Comparison of ENCODE assay signal across 9 mouse cellular contexts in genomic region chr11:98707401-98708281, GRCm38 (mm10). TPM values are rescaled to one million over a fixed set of nuclear protein-coding genes. Genes with fewer than 3 reads are reported as not detected.
A peak's percentile ranks its signal among the peaks of the same experiment; 100 is the strongest.
DNase-seq lines count a peak whose midpoint lies in the region; ATAC-seq and TF ChIP-seq lines count a peak whose summit lies in the region.
"Had no signal": no experiment of that assay in that cellular context is flagged by ENCODE, and none has a peak within 500 bp of the region (broad histone marks: within the 10 kb centered on the region; RNA-seq: fewer than 3 reads in every experiment).

No protein-coding gene starts in this region.

- intact Hi-C loops in heart, adult 2 months (cut with DNase I), result no loop called here
- intact Hi-C loops in left cerebral cortex, postnatal 14 days (cut with DNase I), result no loop called here

- H3K79me2 ChIP-seq in heart, adult 2 months (replicated peaks; ENCODE audit: control insufficient read depth, insufficient read depth, low read length), result no peaks in the 10 kb centered on the region

- H3K27ac ChIP-seq in heart, adult 2 months, result peak overlapping the region; percentile 57
- peak overlapping the region; percentile 77 for H3K27ac ChIP-seq in embryonic facial prominence, embryonic 14.5 days (replicated peaks; ENCODE audit: low read depth, low read length)

- no peak for TF ChIP-seq POLR2A in heart, adult 2 months (IDR thresholded peaks at IDR 0.05; ENCODE audit: insufficient read depth, low read depth, low read length)

- H3K36me3 ChIP-seq in heart, adult 2 months (ENCODE audit: control insufficient read depth, insufficient read depth, low read length), result peaks cover 2% of the 10 kb centered on the region; the same call in 1 of the 2 replicates
- H3K36me3 ChIP-seq in embryonic facial prominence, embryonic 14.5 days (ENCODE audit: control insufficient read depth, insufficient read depth, low read length), result peaks cover 60% of the 10 kb centered on the region

- no peak for TF ChIP-seq CTCF in heart, adult 2 months (IDR thresholded peaks at IDR 0.05)

- H3K4me2 ChIP-seq in embryonic facial prominence, embryonic 14.5 days (ENCODE audit: low read depth, low read length), result 0 out of 2 replicates have a peak overlapping the region, but pooled peaks have one; percentile 8

- peaks cover 25% of the 10 kb centered on the region for H3K4me1 ChIP-seq in heart, adult 2 months (ENCODE audit: control insufficient read depth, insufficient read depth, low read length)
- H3K4me1 ChIP-seq in embryonic facial prominence, embryonic 14.5 days (ENCODE audit: control insufficient read depth, insufficient read depth, low read length), result peaks cover 18% of the 10 kb centered on the region

- no peaks in the 10 kb centered on the region for H3K9me3 ChIP-seq in embryonic facial prominence, embryonic 14.5 days (ENCODE audit: control insufficient read depth, low read length)

- H3K9ac ChIP-seq in heart, adult 2 months (ENCODE audit: low read depth, low read length), result no peak overlapping the region
- no peak overlapping the region for H3K9ac ChIP-seq in embryonic facial prominence, embryonic 14.5 days (ENCODE audit: low read depth, low read length)

- 66% methylated on average over 22 of the region's 22 CpGs for WGBS in heart, adult 2 months
- 59% methylated on average over 22 of the region's 22 CpGs for WGBS in embryonic facial prominence, embryonic 14.5 days

- TF ChIP-seq EP300 in heart, adult 2 months (IDR thresholded peaks at IDR 0.05; ENCODE audit: insufficient read depth, low read depth, low read length), result no peak

- DNase-seq in heart, adult 2 months, result peak; percentile 53 to 65
- DNase-seq in heart, adult 8-10 months (ENCODE audit: low spot score), result no peak
- peak; percentile 88 for DNase-seq in embryonic facial prominence, embryonic 14.5 days (ENCODE audit: low spot score)
- peak; percentile 67 for DNase-seq in kidney, adult 9 months
- peak; percentile 75 for DNase-seq in lung, postnatal 14 days
- DNase-seq in thymus, postnatal 36 days, result no peak
- no peak for DNase-seq in left cerebral cortex, postnatal 14 days (ENCODE audit: low spot score in 2 of 2)
- no peak for DNase-seq in right cerebral cortex, postnatal 14 days

- H3K27me3 ChIP-seq in heart, adult 2 months (ENCODE audit: control insufficient read depth, insufficient read depth, low read length), result no peaks in the 10 kb centered on the region
- no peaks in the 10 kb centered on the region for H3K27me3 ChIP-seq in embryonic facial prominence, embryonic 14.5 days (replicated peaks; ENCODE audit: control insufficient read depth, insufficient read depth, low read length)

- H3K4me3 ChIP-seq in heart, adult 2 months, result no peak overlapping the region
- no peak overlapping the region for H3K4me3 ChIP-seq in embryonic facial prominence, embryonic 14.5 days (ENCODE audit: low read depth, low read length)

- ATAC-seq in embryonic facial prominence, embryonic 14.5 days (ENCODE audit: low read depth), result peak; percentile 70

RNA-seq across cellular contexts. Expression of gene Csf3, which starts 6.6 kb away (rescaled TPM):
- not detected for total RNA-seq in heart, adult 2 months (2021)
- polyA plus RNA-seq in heart, adult 2 months (2012; rRNA removed), result not detected in 2 replicates
- total RNA-seq in heart, adult 8-10 months (2022), result not detected
- polyA plus RNA-seq in embryonic facial prominence, embryonic 14.5 days (2014; fragmentation: Nextera tagmentation; extraction: Ambion mirVana), result not detected in 2 replicates
- total RNA-seq in left cerebral cortex, postnatal 14 days (2021), result not detected
- total RNA-seq: liver, adult 2 months had no signal

RNA-seq across cellular contexts. Expression of gene Med24, which starts 21.6 kb away (rescaled TPM):
- total RNA-seq in heart, adult 2 months (2021), result 10 to 100 TPM; 41.6 to 48.1 TPM
- polyA plus RNA-seq in heart, adult 2 months (2012; rRNA removed), result 54.5 and 65.2 TPM in 2 replicates
- total RNA-seq in heart, adult 8-10 months (2022), result 10 to 100 TPM; 44.4 to 49.9 (median 46.8) TPM
- polyA plus RNA-seq in embryonic facial prominence, embryonic 14.5 days (2014; fragmentation: Nextera tagmentation; extraction: Ambion mirVana), result 40.7 and 49.0 TPM in 2 replicates
- total RNA-seq in left cerebral cortex, postnatal 14 days (2021), result 100 to 1,000 TPM in 1 of 2 experiments, 10 to 100 TPM in 1; 96.3 to 114 TPM

RNA-seq across cellular contexts. Expression of gene Psmd3, which starts 25.3 kb away (rescaled TPM):
- total RNA-seq in heart, adult 2 months (2021), result 100 to 1,000 TPM in 1 of 2 experiments, 10 to 100 TPM in 1; 89.5 to 105 TPM
- 144 and 173 TPM in 2 replicates for polyA plus RNA-seq in heart, adult 2 months (2012; rRNA removed)
- 100 to 1,000 TPM in 1 of 4 experiments, 10 to 100 TPM in 3; 95.0 to 106 (median 99.1) TPM for total RNA-seq in heart, adult 8-10 months (2022)
- 136 and 146 TPM in 2 replicates for polyA plus RNA-seq in embryonic facial prominence, embryonic 14.5 days (2014; fragmentation: Nextera tagmentation; extraction: Ambion mirVana)
- 100 to 1,000 TPM; 128 to 134 TPM for total RNA-seq in left cerebral cortex, postnatal 14 days (2021)

RNA-seq across cellular contexts. Expression of gene Thra, which starts 32.8 kb away (rescaled TPM):
- 100 to 1,000 TPM; 103 to 105 TPM for total RNA-seq in heart, adult 2 months (2021)
- polyA plus RNA-seq in heart, adult 2 months (2012; rRNA removed), result 89.4 and 104 TPM in 2 replicates
- total RNA-seq in heart, adult 8-10 months (2022), result 10 to 100 TPM; 92.5 to 98.4 (median 95.1) TPM
- polyA plus RNA-seq in embryonic facial prominence, embryonic 14.5 days (2014; fragmentation: Nextera tagmentation; extraction: Ambion mirVana), result 57.7 and 62.2 TPM in 2 replicates
- total RNA-seq in left cerebral cortex, postnatal 14 days (2021), result 1,000 to 10,000 TPM in 1 of 2 experiments, 100 to 1,000 TPM in 1; 962 to 1,004 TPM

RNA-seq across cellular contexts. Expression of gene Gsdma, which starts 43.5 kb away (rescaled TPM):
- not detected for total RNA-seq in heart, adult 2 months (2021)
- polyA plus RNA-seq in heart, adult 2 months (2012; rRNA removed), result 0.04 TPM in 1 of 2 replicates, not detected in the other
- under 1 TPM in 2 of 4 experiments, not detected in 2; 0.14 to 0.16 TPM for total RNA-seq in heart, adult 8-10 months (2022)
- polyA plus RNA-seq in embryonic facial prominence, embryonic 14.5 days (2014; fragmentation: Nextera tagmentation; extraction: Ambion mirVana), result 0.64 and 2.0 TPM in 2 replicates
- not detected for total RNA-seq in left cerebral cortex, postnatal 14 days (2021)
- total RNA-seq: liver, adult 2 months had no signal
- polyA plus RNA-seq: liver, adult 2 months had no signal

Comparison
In these comparisons a context has a peak if more than half of its experiments do, and no peak if none do; other contexts are left out.
1. DNase-seq: peak in heart, adult 2 months (2 of 2), embryonic facial prominence, embryonic 14.5 days (single experiment), kidney, adult 9 months (single experiment) and lung, postnatal 14 days (single experiment); none in heart, adult 8-10 months (single experiment), thymus, postnatal 36 days (0 of 2), left cerebral cortex, postnatal 14 days (0 of 2) and right cerebral cortex, postnatal 14 days (single experiment).